Comparison of ENCODE assay signal across 27 mouse cellular contexts in the genomic region with DNA sequence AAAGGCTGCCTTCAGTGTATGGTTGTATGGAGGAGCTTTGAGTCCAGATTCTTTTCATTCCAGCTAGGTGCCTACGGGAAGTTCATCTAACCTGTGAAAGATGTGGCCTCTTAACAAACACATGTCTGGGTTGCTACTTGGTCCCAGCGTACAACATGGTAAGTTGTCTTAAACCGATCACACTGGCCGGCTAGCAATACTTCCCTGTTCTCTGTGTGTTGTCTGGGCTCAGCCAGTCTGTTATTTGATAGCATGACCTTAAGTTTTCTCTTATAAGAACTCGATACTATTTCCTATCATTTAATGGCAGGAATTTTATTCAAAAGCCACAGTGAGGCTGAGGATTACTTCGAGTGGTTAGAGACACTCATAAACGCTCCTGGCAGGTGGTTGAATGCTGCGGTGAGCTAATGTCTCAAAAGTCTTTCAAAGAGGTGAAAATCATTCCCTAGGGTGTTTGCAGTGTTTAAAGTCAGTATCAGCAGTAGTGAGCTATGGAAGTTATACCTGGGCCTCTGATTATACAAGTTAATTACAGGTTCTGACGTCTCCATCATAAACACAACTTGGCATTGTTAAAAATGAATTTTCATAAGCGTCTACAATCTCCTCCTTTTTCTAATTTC.
DNase-seq lines count a peak whose midpoint lies in the region; ATAC-seq and TF ChIP-seq lines count a peak whose summit lies in the region.
"Had no signal": no experiment of that assay in that cellular context is flagged by ENCODE, and none has a peak within 500 bp of the region (broad histone marks: within the 10 kb centered on the region; RNA-seq: fewer than 3 reads in every experiment).

No protein-coding gene starts in this region.

- no peak overlapping the region for H3K4me3 ChIP-seq in kidney, adult 2 months (ENCODE audit: insufficient read depth, low read depth, low read length)
- H3K4me3 ChIP-seq in limb, embryonic 13.5 days, result no peak overlapping the region
- H3K4me3 ChIP-seq: embryonic facial prominence, embryonic 12.5 days; embryonic facial prominence, embryonic 15.5 days; erythroblast, embryonic 14.5 days; forebrain, embryonic 10.5 days; forebrain, embryonic 12.5 days had no signal

- peaks cover 7% of the 10 kb centered on the region for H3K4me1 ChIP-seq in kidney, adult 2 months (ENCODE audit: control insufficient read depth, insufficient read depth, low read length)
- peaks cover 14% of the 10 kb centered on the region for H3K4me1 ChIP-seq in limb, embryonic 13.5 days
- H3K4me1 ChIP-seq: embryonic facial prominence, embryonic 12.5 days; embryonic facial prominence, embryonic 15.5 days; forebrain, embryonic 10.5 days; forebrain, embryonic 12.5 days had no signal

- H3K9me3 ChIP-seq in limb, embryonic 13.5 days, result no peaks in the 10 kb centered on the region
- H3K9me3 ChIP-seq: embryonic facial prominence, embryonic 12.5 days; embryonic facial prominence, embryonic 15.5 days; forebrain, embryonic 10.5 days; forebrain, embryonic 12.5 days had no signal

- TF ChIP-seq CTCF in kidney, adult 2 months (conservative IDR thresholded peaks at IDR 0.05; ENCODE audit: insufficient read depth, insufficient read length, low read depth, low read length), result no peak

- no peak overlapping the region for H3K9ac ChIP-seq in limb, embryonic 13.5 days
- H3K9ac ChIP-seq: embryonic facial prominence, embryonic 12.5 days; embryonic facial prominence, embryonic 15.5 days; forebrain, embryonic 12.5 days had no signal

- peak; percentile 2 for DNase-seq in embryo, embryonic 10 days (ENCODE audit: low spot score)
- no peak for DNase-seq in embryo, embryonic 9.5 days (ENCODE audit: extremely low spot score)
- DNase-seq in kidney, adult 2 months, result no peak
- DNase-seq in kidney, adult 11 months, result no peak
- DNase-seq in cerebellum, postnatal 4 days (ENCODE audit: low spot score in 2 of 2), result no peak
- DNase-seq: adrenal gland, adult 8-10 months; adrenal gland, postnatal 14 days; adrenal gland, postnatal 36 days; B cell, adult 2 months; cerebellum, adult 11-12 months; cerebellum, adult 2 months; cerebellum, adult 9-10 months; cerebellum, postnatal 10 days; cerebellum, postnatal 25 days had no signal

- no peak for TF ChIP-seq POLR2A in kidney, adult 2 months (IDR thresholded peaks at IDR 0.05; ENCODE audit: low read depth, low read length)

- WGBS in kidney, adult 2 months, result 63% methylated on average over 10 of the region's 10 CpGs
- 25% methylated on average over 10 of the region's 10 CpGs for WGBS in limb, embryonic 13.5 days

- no peaks in the 10 kb centered on the region for H3K36me3 ChIP-seq in kidney, adult 2 months (ENCODE audit: control insufficient read depth, insufficient read depth, low read length)
- H3K36me3 ChIP-seq in limb, embryonic 13.5 days, result no peaks in the 10 kb centered on the region
- H3K36me3 ChIP-seq: embryonic facial prominence, embryonic 12.5 days; embryonic facial prominence, embryonic 15.5 days; forebrain, embryonic 10.5 days; forebrain, embryonic 12.5 days; G1E had no signal

- no peak overlapping the region for H3K4me2 ChIP-seq in limb, embryonic 13.5 days (replicated peaks)
- H3K4me2 ChIP-seq: embryonic facial prominence, embryonic 12.5 days; embryonic facial prominence, embryonic 15.5 days; forebrain, embryonic 12.5 days had no signal

- peak; percentile 79 for ATAC-seq in limb, embryonic 13.5 days (ENCODE audit: low FRiP score, low read depth)
- ATAC-seq: activated CD4-positive, CD25-positive, alpha-beta regulatory T cell, adult 4 months; CD4-positive, CD25-positive, alpha-beta regulatory T cell, adult 4 months; forebrain, embryonic 14.5 days; forebrain, embryonic 16.5 days; Patski had no signal

- H3K27ac ChIP-seq in kidney, adult 2 months (ENCODE audit: insufficient read depth, low read depth, low read length), result peak overlapping the region; percentile 52
- H3K27ac ChIP-seq in limb, embryonic 13.5 days, result no peak overlapping the region
- H3K27ac ChIP-seq: embryonic facial prominence, embryonic 12.5 days; embryonic facial prominence, embryonic 15.5 days; forebrain, embryonic 10.5 days; forebrain, embryonic 12.5 days had no signal

- no peaks in the 10 kb centered on the region for H3K27me3 ChIP-seq in kidney, adult 2 months (replicated peaks; ENCODE audit: control insufficient read depth, insufficient read depth, low read length)
- peaks cover 30% of the 10 kb centered on the region for H3K27me3 ChIP-seq in limb, embryonic 13.5 days
- H3K27me3 ChIP-seq: CH12.LX; embryonic facial prominence, embryonic 12.5 days; embryonic facial prominence, embryonic 15.5 days had no signal
